Mouse (Mus musculus): ENCODE data around the gene Fthl17d. TPM values are rescaled to one million over a fixed set of nuclear protein-coding genes. Genes with fewer than 3 reads are reported as not detected.

Fthl17d gene
- polyA plus RNA-seq (2012; rRNA removed): not detected in 2 replicates

GRCm38 (mm10) chrX:8986655-8987054 is at the start of gene Fthl17d:
Gene Fthl17d (minus strand): TSS chrX:8986755.

GRCm38 (mm10) chrX:9033193-9033592 is 46.6 kb upstream of the Fthl17d start, which contains the start of gene Fthl17e:
Gene Fthl17e (plus strand): TSS chrX:9033493.

GRCm38 (mm10) chrX:8976459-8976858 is 10.1 kb downstream of the Fthl17d start, which contains the start of gene Fthl17c:
Gene Fthl17c (minus strand): TSS chrX:8976559.

GRCm38 (mm10) chrX:8962875-8963274 is 23.7 kb downstream of the Fthl17d start, which contains the start of gene Fthl17b:
Gene Fthl17b (minus strand): TSS chrX:8962975.

Other genes starting within 250 kb of the Fthl17d start
- gene Ssx9, start 238.3 kb downstream of the Fthl17d start, polyA plus RNA-seq (2012; rRNA removed): not detected in 2 replicates
- not detected in 2 replicates for gene Ssxb5, start 183.1 kb downstream of the Fthl17d start, polyA plus RNA-seq (2012; rRNA removed)
- gene Gm6592, start 142.8 kb downstream of the Fthl17d start, polyA plus RNA-seq (2012; rRNA removed): not detected in 2 replicates
- not detected in 2 replicates for gene Gm5751, start 112.5 kb downstream of the Fthl17d start, polyA plus RNA-seq (2012; rRNA removed)
- 11.2 and 18.8 TPM in 2 replicates for gene B630019K06Rik, start 94.4 kb downstream of the Fthl17d start, polyA plus RNA-seq (2012; rRNA removed)
- not detected in 2 replicates for gene Fthl17b, start 23.8 kb downstream of the Fthl17d start, polyA plus RNA-seq (2012; rRNA removed)
- gene Fthl17c, start 10.2 kb downstream of the Fthl17d start, polyA plus RNA-seq (2012; rRNA removed): not detected in 2 replicates
- not detected in 2 replicates for gene Fthl17e, start 46.7 kb upstream of the Fthl17d start, polyA plus RNA-seq (2012; rRNA removed)
- gene Fthl17f, start 76.3 kb upstream of the Fthl17d start, polyA plus RNA-seq (2012; rRNA removed): not detected in 2 replicates
- not detected in 2 replicates for gene 4930402K13Rik, start 117.8 kb upstream of the Fthl17d start, polyA plus RNA-seq (2012; rRNA removed)
- gene Lancl3, start 213.1 kb upstream of the Fthl17d start, polyA plus RNA-seq (2012; rRNA removed): 2.3 and 4.1 TPM in 2 replicates